Mouse (Mus musculus) spleen, adult 2 months (tissue): Measurements from ENCODE around the gene Wnt9b.

Experiments
- CTCF ChIP-seq: fragments of 200-500 bp; IDR thresholded peaks from 2 replicates; pipeline ENCODE4 v1.5.1; 2011; ENCODE audit warnings: mild to moderate bottlenecking, inconsistent platforms; ENCODE audit not compliant: insufficient read depth, insufficient read length, insufficient replicate concordance; ENCODE audit errors: extremely low read depth
- POLR2A ChIP-seq: fragments of 200-500 bp; IDR thresholded peaks from 2 replicates; pipeline ENCODE4 v1.6.1; 2011; ENCODE audit warnings: low read depth, low read length, inconsistent platforms

- TF ChIP-seq CTCF, result no peak
- TF ChIP-seq POLR2A, result no peak
Measured at GRCm38 (mm10) chr11:103772505-103773386, 23.1 kb upstream of the Wnt9b start.
